Mouse (Mus musculus) spleen, adult 2 months (tissue): Measurements from ENCODE around the gene Fxyd7.

Source experiments
- CTCF ChIP-seq: fragments of 200-500 bp; IDR thresholded peaks from 2 replicates; pipeline ENCODE4 v1.5.1; 2011; ENCODE audit warnings: mild to moderate bottlenecking, inconsistent platforms; ENCODE audit not compliant: insufficient read depth, insufficient read length, insufficient replicate concordance; ENCODE audit errors: extremely low read depth
- POLR2A ChIP-seq: fragments of 200-500 bp; IDR thresholded peaks from 2 replicates; pipeline ENCODE4 v1.6.1; 2011; ENCODE audit warnings: low read depth, low read length, inconsistent platforms

DNA sequence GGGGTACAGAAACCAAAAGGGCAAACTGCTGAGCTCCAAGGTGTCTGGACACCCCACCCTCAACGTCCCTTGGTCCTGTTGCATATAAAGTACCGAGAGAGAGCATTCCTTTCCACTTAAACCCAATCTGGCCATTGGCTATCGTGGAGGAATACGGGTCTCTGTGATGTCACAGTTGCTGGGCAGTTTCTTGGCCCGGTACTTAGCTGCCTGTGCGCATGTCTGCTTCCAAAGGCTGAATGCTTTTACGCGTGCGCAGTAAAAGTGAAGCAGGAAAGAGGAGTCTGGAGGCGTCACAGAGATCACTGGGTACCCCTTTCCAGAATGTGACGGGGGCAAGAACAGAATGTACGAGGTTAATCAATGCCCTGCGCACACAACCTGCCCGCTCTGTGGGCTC lies 18.2 kb upstream of the Fxyd7 start:
- TF ChIP-seq CTCF (no peak), POLR2A (no peak)
